Mouse (Mus musculus) spleen, postnatal 4 days (tissue): ENCODE results near the gene Leprot.

Source experiments
- DNase-seq, 2 experiments: peaks; one replicate each; pipeline ENCODE4 v3.0.0; 2022; ENCODE audit warnings: low spot score in 2 of 2

The Leprot gene

GRCm38 (mm10) chr4:101647196-101647905, at the start of gene Leprot:
TSS of gene Leprot (plus strand) at chr4:101647718.
- peak; percentile 94 to 95 for DNase-seq

- no peak for DNase-seq
Observed at GRCm38 (mm10) chr4:101601758-101602157, 45.8 kb upstream of the Leprot start.

GRCm38 (mm10) chr4:101603635-101604034, 43.9 kb upstream of the Leprot start:
- DNase-seq: no peak

GRCm38 (mm10) chr4:101616520-101616919, 31.0 kb upstream of the Leprot start:
- DNase-seq: no peak

- DNase-seq: no peak
Observed at GRCm38 (mm10) chr4:101617742-101618141, 29.8 kb upstream of the Leprot start.

- no peak for DNase-seq
Observed at GRCm38 (mm10) chr4:101620206-101620605, 27.3 kb upstream of the Leprot start.

- DNase-seq: no peak
Observed at GRCm38 (mm10) chr4:101621241-101621640, 26.3 kb upstream of the Leprot start.

GRCm38 (mm10) chr4:101625278-101625677, 22.2 kb upstream of the Leprot start:
- no peak for DNase-seq

GRCm38 (mm10) chr4:101635596-101635995, 11.9 kb upstream of the Leprot start:
- DNase-seq: no peak

GRCm38 (mm10) chr4:101637472-101637871, 10.0 kb upstream of the Leprot start:
- no peak for DNase-seq

GRCm38 (mm10) chr4:101640631-101641030, 6.9 kb upstream of the Leprot start:
- no peak for DNase-seq

- DNase-seq: no peak
Observed at GRCm38 (mm10) chr4:101642708-101643107, 4.8 kb upstream of the Leprot start.

- DNase-seq: no peak
Observed at GRCm38 (mm10) chr4:101643216-101643615, 4.3 kb upstream of the Leprot start.

GRCm38 (mm10) chr4:101646857-101647195, 692 bp upstream of the Leprot start:
- no peak for DNase-seq

- DNase-seq: no peak
Observed at GRCm38 (mm10) chr4:101647976-101648642, 591 bp downstream of the Leprot start.

GRCm38 (mm10) chr4:101648745-101649144, 1.2 kb downstream of the Leprot start:
- DNase-seq: no peak

- DNase-seq: no peak
Observed at GRCm38 (mm10) chr4:101650961-101651360, 3.4 kb downstream of the Leprot start.

- DNase-seq: no peak
Observed at GRCm38 (mm10) chr4:101654256-101654655, 6.7 kb downstream of the Leprot start.

GRCm38 (mm10) chr4:101654788-101655414, 7.4 kb downstream of the Leprot start:
- peak in 1 of 2 experiments; percentile 38 for DNase-seq

- no peak for DNase-seq
Observed at GRCm38 (mm10) chr4:101655415-101655790, 7.9 kb downstream of the Leprot start.

- no peak for DNase-seq
Observed at GRCm38 (mm10) chr4:101656056-101656455, 8.5 kb downstream of the Leprot start.

- no peak for DNase-seq
Observed at GRCm38 (mm10) chr4:101656956-101657570, 9.5 kb downstream of the Leprot start.
